Mouse (Mus musculus) embryonic fibroblast, embryonic 13.5 days (primary cell): Measurements from ENCODE around the gene Nfya.

Experiments used
- CTCF ChIP-seq: IDR thresholded peaks from 2 replicates; pipeline ENCODE4 v1.5.1; 2011; ENCODE audit warnings: mild to moderate bottlenecking, control low read depth, low read length, moderate library complexity, borderline replicate concordance; ENCODE audit not compliant: insufficient read depth
- POLR2A ChIP-seq: IDR thresholded peaks from 2 replicates; pipeline ENCODE4 v1.6.1; 2011; ENCODE audit warnings: low read depth, mild to moderate bottlenecking, control low read depth, low read length, moderate library complexity

DNA sequence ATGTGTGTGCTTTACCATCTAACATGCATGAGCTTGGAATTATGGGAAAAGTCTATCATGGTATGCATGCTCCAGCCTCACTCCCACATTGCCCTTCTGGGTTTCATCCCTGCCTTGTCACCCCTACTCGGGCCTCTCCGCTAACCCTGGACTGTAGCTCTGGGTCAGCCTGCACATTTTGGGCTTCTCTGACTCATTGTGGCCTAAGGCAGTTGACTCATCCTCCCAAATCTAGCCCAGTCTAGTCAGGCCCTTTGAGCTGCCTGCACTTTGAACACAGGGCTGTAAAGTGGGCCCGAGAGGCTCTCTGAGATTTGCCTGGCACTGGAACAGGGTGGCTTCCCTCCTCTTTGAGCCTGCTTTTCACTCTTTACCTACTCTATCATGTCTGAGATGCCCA is 53.9 kb downstream of the Nfya start:
- no peak for TF ChIP-seq CTCF
- no peak for TF ChIP-seq POLR2A
